In genomic region chr3:68708230-68708629, GRCm38 (mm10) we compare ENCODE assay signal across 10 mouse cellular contexts. TPM values are rescaled to one million over a fixed set of nuclear protein-coding genes. Genes with fewer than 3 reads are reported as not detected.
DNase-seq lines count a peak whose midpoint lies in the region; TF ChIP-seq lines count a peak whose summit lies in the region.
"Had no signal": no experiment of that assay in that cellular context is flagged by ENCODE, and none has a peak within 500 bp of the region (broad histone marks: within the 10 kb centered on the region; RNA-seq: fewer than 3 reads in every experiment).

No protein-coding gene starts in this region.

- H3K4me3 ChIP-seq in E14TG2a.4 (replicated peaks; ENCODE audit: low read length), result no peak overlapping the region
- H3K4me3 ChIP-seq: erythroblast, embryonic 14.5 days; liver, embryonic 15.5 days had no signal

- H3K27me3 ChIP-seq in E14TG2a.4 (ENCODE audit: insufficient read depth, low read length), result peaks cover 17% of the 10 kb centered on the region
- H3K27me3 ChIP-seq: liver, embryonic 15.5 days had no signal

- no peaks in the 10 kb centered on the region for H3K36me3 ChIP-seq in E14TG2a.4 (ENCODE audit: insufficient read depth, low read length)
- H3K36me3 ChIP-seq: liver, embryonic 15.5 days had no signal

- peaks cover 20% of the 10 kb centered on the region for H3K4me1 ChIP-seq in E14TG2a.4 (replicated peaks; ENCODE audit: low read depth, low read length)

- peak; percentile 57 for TF ChIP-seq CTCF in E14TG2a.4 (conservative IDR thresholded peaks at IDR 0.05; ENCODE audit: low read length)

- DNase-seq in left cerebral cortex, adult 18-20 months (ENCODE audit: low spot score in 2 of 2), result peak; percentile 56 to 60
- DNase-seq in left cerebral cortex, adult 8-10 months (ENCODE audit: low spot score in 2 of 2), result no peak
- peak; percentile 80 for DNase-seq in ZHBTc4 (ENCODE audit: low read depth, low spot score)
- peak; percentile 60 for DNase-seq in embryo, embryonic 9.5 days (ENCODE audit: extremely low spot score)
- DNase-seq in kidney, postnatal 14 days, result peak; percentile 52
- peak; percentile 76 for DNase-seq in retina, embryonic 14.5 days (ENCODE audit: low spot score)
- no peak for DNase-seq in layer of hippocampus, adult 8-10 months (ENCODE audit: low spot score in 2 of 2)

- no peaks in the 10 kb centered on the region for H3K9me3 ChIP-seq in E14TG2a.4 (ENCODE audit: low read length)
- H3K9me3 ChIP-seq: liver, embryonic 15.5 days had no signal

RNA-seq across cellular contexts. Expression of gene Il12a, which starts 17.8 kb away (rescaled TPM):
- 1 to 10 TPM; 4.6 to 4.7 TPM for total RNA-seq in left cerebral cortex, adult 18-20 months (2021)
- 1 to 10 TPM; 1.4 to 4.2 (median 3.6) TPM for total RNA-seq in left cerebral cortex, adult 8-10 months (2022)
- 1 to 10 TPM in 2 of 4 experiments, under 1 TPM in 2; 0.52 to 2.6 (median 0.98) TPM for total RNA-seq in layer of hippocampus, adult 8-10 months (2022)

Comparison
In these comparisons a context has a peak if more than half of its experiments do, and no peak if none do; other contexts are left out.
1. DNase-seq: peak in left cerebral cortex, adult 18-20 months (2 of 2), ZHBTc4 (single experiment), embryo, embryonic 9.5 days (single experiment), kidney, postnatal 14 days (single experiment) and retina, embryonic 14.5 days (single experiment); none in left cerebral cortex, adult 8-10 months (0 of 2) and layer of hippocampus, adult 8-10 months (0 of 2).